Mouse (Mus musculus) G1E (cell line): ENCODE results near the gene Ifna4.

Experiments
- CTCF ChIP-seq: IDR thresholded peaks from 2 replicates; pipeline ENCODE4 v1.5.1; 2012; ENCODE audit warnings: low read depth, low read length, inconsistent platforms, mixed read lengths
- GATA1 ChIP-seq: IDR thresholded peaks from 2 replicates; pipeline ENCODE4 v1.6.1; 2012; ENCODE audit warnings: borderline replicate concordance, low read length, inconsistent platforms, mixed read lengths

DNA sequence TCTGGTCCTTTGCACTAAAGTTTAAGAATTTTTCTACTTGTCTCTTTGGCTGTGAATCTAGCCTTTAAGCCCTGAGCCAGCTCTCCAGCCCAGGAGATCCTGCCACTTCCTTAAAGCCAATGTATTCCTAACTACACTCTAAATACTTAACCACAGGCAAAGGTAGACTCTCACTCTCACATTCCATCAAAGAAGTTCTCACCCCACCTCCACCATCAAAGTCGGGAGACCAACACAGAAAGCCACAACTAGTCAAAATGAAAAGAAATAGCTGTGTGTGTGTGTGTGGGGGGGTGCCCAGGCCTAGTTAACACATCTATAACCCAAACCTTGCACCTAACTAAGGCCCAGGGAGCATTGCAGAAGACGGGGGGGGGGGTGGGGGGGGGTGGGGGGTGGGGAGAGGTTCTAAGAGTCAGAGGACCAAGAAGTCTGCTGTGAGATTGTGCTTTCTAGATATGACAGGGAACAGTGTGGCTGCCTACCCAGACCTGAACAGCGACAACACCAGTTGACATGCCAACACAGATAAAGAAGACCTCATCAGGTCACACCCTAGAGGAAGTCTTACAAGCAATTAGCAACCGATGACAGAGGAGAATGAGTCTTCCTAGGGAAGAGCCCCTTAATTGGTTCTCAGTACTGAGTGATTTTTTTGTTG, 33.9 kb downstream of the Ifna4 start:
- TF ChIP-seq CTCF (no peak), GATA1 (no peak)
